Mouse (Mus musculus): ENCODE results near the gene Hnrnpll.
A peak's percentile ranks its signal among the peaks of the same experiment; 100 is the strongest.
"Not testable (repeated sequence)": the region's sequence is repeated elsewhere in the genome, so short reads cannot be mapped to it uniquely, and the experiment has no call there.

Gene Hnrnpll

DNA sequence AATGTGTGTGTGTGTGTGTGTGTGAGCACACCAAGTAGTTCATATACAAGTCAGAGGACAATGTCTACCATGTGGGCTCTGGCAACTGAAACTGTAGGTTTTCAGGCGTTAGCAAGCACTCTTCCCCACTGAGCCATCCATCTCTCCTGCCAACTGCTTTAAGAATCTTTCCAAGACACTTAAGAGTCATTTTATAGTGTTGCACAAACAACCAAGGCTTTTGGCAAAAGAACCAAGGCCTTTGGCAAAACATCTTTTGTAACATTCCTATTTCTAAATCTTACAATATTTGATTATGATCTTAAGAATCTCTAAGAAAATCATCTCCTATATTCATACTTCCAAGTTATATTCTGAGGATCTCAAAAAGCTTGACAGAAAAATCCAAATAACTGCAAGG is 2.4 kb downstream of the Hnrnpll start:
- DNase-seq (ENCODE audit: low spot score) = no peak

DNA sequence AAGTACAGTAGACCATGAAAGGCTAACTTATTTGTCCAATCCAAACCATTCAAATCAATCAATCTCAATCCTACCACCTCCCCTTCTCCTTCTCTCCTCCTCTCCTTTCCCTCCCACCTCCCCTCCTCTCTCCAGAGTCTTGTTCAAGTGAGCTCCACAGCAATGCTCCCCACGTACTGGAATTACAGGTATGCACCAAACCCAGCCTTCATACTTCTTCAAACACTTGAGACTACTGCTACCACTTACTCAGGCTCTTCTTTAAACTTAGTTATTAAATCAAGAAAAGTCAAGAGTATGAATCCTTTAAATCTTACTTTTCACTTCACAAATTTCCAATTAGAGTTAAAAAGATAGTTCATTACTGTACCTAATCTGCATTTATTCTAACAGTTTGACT is 3.6 kb downstream of the Hnrnpll start:
- no peak for DNase-seq (ENCODE audit: low spot score)

DNA sequence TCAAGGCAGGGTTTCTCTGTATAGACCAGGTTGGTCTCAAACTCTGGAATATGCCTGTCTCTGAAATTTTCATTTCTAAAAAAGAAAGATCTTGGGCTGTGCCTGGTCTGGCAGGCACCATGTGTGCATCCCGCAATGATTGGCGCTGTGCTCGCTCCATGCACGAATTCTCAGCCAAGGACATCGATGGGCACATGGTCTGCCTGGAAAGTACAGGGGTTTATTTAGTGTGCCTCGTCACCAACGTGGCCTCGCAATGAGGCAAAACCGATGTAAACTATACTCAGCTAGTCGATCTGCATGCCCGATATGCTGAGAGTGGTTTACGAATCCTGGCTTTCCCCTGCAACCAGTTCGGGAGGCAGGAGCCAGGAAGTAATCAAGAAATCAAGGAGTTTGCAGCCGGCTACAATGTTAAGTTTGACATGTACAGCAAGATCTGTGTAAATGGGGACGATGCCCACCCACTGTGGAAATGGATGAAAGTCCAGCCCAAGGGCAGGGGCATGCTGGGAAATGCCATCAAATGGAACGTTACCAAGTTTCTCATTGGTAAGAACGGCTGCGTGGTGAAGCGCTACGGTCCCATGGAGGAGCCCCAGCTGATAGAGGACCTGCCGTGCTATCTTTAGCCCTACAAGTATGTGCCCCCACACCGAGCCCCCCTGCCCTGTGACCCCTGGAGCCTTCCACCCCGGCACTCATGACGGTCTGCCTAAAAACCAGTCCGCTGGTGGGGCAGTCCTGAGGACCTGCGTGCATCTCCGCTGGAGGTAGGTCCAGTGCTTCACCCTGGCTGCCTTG is 8.0 kb downstream of the Hnrnpll start:
- peak; percentile 12 for DNase-seq (ENCODE audit: low spot score)

DNA sequence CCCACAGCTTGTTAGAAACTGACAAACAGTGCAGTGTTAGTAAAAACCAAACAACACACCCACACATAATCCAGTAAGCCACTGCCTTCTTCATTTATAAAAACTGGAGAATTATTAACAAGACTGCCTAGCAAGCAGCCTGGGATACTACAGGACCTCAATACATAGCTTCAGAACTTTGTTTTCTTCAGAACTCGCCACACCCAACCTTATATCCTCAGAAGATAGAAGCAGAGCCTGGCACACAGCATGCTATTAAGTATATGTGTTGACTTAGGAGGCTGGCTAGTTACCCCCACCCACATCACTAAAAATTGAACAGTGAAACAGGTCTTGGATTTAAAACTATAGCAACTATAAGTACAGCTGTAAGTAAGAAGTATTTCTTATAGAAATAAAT is 10.5 kb downstream of the Hnrnpll start:
- no peak for DNase-seq (ENCODE audit: low spot score)

DNA sequence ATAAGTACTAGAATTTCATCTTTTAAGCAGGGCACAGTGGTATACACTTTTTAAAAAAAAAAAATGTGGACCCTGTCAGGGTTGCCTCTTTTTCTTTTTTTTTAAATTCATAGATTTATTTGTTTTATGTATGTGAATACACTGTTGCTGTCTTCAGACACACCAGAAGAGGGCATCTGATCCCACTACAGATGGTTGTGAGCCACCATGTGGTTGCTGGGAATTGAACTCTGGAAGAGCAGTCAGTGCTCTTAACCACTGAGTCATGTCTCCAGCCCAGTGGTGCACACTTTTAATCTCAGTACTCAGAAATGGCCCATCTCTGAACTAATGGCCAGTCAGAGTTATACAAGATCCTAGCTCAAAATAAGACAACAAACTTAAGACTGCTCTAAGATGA is 12.8 kb downstream of the Hnrnpll start:
- DNase-seq (ENCODE audit: low spot score) = not testable (repeated sequence)

DNA sequence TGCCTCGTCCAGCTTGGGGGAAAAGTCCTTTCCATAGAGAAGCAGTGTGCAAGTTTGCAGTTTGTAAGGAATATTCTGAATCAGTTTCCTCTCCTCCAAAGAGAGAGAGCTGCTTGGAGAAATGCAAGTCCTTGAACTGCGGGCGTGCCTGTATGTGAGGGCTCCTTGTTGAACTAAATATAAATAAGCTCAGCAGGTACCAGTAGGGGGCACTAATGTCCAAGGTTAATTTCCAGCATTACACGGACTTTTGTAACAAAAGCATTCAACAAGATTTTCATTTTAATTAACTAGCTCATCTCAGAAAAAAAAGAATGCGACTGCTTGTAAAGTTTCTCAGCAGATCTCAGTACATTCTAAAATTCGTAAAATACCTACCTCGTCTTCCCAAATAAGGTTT is 13.9 kb downstream of the Hnrnpll start:
- no peak for DNase-seq (ENCODE audit: low spot score)

DNA sequence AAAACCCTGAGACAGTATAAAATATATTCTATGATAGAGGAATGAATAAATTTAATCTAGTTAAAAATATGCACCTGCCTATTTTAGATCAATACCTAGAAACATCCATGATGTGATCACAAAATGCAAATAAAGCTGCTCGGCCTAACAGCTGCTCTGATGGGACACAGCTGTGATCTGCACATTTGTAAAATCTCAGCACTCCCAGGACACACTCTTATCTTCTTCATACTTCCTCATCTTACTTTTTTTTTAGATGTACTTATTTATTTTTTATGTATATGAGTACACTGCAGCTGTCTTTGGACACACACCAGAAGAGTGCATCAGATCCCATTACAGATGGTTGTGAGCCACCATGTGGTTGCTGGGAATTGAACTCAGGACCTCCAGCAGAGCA is 20.4 kb downstream of the Hnrnpll start:
- no peak for DNase-seq (ENCODE audit: low spot score)

DNA sequence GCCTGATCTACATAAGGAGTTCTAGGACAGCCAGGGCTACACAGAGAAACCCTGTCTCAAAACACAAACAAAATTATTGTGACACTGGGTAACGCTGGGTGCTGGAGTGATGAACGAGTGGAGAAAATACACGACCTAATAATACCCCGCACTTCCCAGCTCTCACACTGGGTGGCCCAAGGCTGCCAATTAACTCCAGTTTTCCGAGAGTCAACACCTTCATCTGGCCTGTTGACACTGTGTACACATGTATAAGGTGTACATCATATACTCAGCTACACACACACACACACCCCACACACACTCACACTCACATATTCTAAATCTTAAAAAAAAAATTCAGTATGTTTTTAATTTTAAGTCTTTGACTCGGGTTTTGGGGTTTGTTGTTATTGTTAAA is 33.5 kb downstream of the Hnrnpll start:
- DNase-seq (ENCODE audit: low spot score) = no peak

DNA sequence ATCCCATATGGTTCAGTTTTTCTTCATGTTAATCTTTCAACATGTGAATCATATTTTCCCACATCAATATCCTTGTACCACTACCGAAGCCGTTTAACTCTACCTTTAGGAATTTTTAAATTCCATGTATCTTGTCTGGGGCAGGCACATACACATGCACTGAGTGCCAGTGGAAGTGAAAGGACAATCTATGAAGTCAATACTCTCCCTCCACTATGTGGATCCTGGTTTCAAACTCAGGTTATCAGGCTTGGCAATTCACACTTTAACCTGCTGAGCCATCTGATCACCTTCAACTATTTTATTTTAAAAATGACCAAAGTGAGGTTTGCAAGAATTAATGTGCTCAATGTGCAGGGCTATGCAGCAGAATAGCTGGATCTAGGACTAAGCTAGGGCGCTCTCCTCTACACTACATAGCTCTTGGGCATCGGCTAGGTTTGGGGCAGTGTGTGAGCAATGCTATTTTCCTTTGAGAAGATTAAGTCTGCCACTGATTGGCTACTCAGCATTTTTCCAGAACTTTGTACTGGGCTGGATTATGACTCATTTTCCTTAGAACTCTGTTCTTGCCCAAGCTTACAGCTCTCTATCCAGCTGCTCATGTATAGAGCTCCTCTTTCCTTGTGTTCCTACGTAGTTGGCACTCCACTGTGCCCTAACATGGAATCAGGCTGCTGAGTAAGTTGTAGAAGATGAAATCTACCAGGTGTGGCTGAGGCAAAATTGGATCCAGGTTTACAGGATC is 35.8 kb downstream of the Hnrnpll start:
- no peak for DNase-seq (ENCODE audit: low spot score)

DNA sequence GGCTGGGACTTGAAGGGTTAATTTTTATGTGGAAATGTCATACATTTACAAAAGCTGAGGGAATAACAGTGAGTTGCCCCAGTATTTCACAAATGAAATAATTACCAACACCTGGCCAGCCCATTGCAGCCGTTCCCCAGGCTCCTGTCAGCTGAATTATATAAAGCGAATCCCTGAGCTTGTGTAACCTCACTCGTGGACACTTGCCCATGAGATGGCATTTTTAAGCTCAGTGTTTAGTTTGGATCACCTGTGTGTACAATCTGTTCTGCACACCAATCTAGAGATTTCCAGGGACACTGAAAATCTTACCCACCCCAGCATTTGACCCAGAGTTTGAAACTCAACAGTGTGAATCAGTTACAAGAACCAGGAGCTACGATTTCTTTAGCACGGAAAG is 40.0 kb downstream of the Hnrnpll start:
- DNase-seq (ENCODE audit: low spot score) = no peak

DNA sequence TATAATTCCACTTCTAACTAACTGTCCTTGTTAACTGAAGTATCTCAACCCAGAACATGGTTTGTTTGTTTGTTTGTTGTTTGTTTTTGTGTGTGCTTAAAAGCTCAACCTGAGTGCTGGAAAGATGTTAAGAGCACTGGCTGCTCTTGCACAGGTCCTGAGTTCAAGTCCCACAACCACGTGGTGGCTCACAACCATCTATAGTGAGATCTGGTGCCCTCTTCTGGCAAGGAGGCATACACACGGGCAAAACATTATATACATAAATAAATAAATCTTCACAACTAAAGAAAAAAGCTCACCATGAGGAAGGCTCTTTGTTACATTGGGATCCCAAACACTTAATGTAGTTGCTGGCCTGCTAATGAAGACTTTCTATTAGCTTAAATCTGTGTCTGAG is 41.6 kb downstream of the Hnrnpll start:
- no peak for DNase-seq (ENCODE audit: low spot score)

DNA sequence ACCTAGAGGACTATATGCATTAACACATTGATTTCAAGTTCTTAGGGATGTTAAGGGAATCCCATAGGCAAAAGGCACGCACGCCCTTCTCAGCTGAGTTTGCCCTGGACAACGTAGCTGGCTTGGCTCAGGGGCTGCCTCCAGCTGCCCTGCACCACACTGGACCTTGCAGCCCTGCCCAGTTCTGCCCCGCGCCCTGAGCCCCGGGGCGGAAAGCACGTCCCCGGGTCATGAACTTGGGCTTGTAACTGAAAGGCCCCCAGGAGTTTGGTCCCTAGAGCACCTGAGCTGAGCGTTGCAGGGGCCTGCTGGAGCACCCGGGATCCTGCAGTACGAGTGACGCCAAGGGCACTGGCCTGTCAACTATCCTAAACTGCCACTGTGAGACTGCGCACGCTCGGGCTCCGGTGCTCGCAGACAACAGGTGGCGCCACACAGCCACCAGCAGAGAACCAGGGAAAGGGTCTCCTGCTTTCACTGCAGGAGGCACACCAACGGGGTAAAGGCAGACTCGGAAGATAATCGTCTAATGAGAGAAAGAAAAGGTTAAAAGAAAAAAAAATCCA is 43.1 kb downstream of the Hnrnpll start:
- no peak for DNase-seq (ENCODE audit: low spot score)

DNA sequence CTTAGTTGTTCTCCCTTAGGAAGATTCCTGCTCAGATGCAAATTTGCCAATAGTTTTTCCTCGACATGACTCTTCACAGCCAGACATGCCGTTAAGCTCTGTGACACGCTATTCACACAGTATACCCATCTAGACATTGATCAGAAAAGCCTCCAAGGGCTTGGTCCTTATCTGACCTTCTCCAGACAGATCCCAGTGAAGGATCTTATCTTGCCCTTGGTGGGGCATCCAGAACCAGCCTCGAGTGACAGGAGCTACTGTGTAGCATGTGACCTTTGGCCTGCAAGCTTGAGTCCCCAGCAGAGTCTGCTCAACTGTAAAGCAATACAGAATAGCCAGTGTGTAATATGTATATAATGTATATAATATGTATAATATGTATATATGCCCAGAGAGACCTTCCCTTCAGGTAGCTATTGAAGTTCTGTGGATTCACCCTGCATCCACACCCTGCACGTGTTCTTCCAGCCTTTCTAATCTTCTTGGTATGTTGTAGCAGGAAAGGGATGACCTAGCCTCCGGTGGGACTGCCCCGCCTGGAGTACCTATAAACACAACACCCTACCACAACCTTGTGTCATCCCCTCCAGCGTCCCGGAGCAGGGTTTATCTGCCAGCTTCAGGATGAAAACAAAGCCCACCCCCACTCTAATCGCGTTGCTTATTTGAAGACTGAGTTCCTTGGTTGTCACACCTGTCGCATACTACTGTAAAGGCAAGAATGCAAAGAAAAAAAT is 43.7 kb downstream of the Hnrnpll start:
- DNase-seq (ENCODE audit: low spot score) = no peak

DNA sequence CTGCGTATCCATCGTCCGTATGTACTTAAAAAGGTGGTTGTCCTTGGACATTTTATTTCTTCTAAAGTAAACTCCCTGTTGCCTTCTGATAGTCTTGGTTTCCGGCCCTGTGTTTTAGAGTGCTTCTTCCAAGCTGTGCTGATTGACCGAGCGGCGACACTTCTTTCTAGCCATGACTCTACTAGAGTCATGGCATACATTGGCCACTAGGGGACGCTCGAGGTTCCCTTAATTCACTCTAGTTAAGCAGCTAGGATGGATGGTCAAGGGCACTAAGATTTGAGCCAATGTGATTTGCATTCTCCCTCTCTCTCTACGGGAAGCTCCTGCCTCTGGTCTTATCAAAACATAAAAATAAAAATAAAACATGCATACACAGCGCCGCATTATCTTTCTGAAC is 44.7 kb downstream of the Hnrnpll start:
- peak; percentile 66 for DNase-seq (ENCODE audit: low spot score)

DNA sequence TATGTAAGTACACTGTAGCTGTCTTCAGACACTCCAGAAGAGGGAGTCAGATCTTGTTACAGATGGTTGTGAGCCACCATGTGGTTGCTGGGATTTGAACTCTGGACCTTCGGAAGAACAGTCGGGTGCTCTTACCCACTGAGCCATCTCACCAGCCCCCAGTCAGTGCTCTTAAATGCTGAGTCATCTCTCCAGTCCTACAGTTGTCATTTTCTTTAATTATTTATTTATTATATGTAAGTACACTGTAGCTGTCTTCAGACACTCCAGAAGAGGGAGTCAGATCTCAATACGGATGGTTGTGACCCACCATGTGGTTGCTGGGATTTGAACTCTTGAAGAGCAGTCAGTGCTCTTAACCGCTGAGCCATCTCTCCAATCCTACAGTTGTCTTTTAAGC is 45.7 kb downstream of the Hnrnpll start:
- not testable (repeated sequence) for DNase-seq (ENCODE audit: low spot score)

DNA sequence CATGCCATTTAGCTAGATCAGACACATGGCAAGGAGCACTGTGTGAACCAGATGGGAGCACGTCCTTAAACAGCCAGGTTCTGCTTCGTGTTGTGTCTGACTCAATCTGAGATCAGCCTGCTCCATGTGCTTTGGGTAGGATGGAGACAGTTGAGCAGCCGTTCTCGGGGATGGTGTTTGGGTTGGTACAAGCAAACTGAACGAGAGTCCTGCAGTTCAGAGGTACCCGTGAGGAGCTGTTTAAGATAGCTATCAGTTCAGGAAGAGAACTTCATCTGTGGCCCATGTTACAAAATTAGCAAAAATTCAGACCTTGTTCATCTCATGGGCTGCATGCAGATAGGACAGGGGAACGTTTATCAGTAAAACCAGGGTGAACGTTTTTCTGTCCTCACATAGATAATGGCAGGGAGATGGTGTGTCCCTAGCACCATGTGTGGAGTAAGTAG is 47.7 kb downstream of the Hnrnpll start:
- DNase-seq (ENCODE audit: low spot score) = no peak

DNA sequence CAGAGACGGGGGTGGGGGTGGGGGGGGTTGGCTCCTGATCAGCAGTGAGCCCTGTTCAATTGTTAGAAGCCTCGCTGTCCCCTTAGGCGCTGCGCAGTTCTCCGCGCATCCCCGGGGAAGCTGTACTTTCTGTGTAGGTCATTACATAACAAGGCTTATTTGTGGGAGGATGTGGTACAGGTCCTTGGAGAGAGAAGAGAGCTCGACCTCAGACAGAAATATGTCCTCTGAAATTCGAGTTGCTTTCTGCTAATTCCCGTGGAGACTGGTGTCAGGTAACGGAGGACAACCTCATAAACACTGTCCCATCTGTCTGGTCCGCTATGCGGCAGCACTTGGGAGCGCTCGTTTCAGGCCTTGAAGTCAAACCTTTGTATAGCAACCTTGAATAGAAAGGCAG is 52.2 kb downstream of the Hnrnpll start:
- DNase-seq (ENCODE audit: low spot score) = no peak

DNA sequence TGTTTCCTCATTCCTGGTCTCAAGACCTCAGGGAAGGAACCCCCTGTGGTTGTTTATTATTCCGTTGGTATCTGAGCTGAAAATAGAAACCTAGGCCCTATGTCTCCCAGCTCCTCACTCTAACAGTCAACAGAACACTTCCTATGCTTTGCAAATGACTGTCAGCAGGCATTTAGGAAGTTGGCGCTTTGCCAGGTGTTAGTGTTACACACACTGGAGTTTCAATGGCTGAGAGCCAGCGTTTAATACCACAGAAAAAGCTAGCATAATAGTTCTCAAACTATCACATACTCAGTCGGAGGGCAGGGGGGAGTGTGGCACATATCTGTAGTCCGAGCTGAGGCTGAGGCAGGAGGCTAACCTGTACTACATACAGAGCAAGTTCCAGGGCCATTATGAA is 53.3 kb downstream of the Hnrnpll start:
- DNase-seq (ENCODE audit: low spot score) = peak; percentile 26

DNA sequence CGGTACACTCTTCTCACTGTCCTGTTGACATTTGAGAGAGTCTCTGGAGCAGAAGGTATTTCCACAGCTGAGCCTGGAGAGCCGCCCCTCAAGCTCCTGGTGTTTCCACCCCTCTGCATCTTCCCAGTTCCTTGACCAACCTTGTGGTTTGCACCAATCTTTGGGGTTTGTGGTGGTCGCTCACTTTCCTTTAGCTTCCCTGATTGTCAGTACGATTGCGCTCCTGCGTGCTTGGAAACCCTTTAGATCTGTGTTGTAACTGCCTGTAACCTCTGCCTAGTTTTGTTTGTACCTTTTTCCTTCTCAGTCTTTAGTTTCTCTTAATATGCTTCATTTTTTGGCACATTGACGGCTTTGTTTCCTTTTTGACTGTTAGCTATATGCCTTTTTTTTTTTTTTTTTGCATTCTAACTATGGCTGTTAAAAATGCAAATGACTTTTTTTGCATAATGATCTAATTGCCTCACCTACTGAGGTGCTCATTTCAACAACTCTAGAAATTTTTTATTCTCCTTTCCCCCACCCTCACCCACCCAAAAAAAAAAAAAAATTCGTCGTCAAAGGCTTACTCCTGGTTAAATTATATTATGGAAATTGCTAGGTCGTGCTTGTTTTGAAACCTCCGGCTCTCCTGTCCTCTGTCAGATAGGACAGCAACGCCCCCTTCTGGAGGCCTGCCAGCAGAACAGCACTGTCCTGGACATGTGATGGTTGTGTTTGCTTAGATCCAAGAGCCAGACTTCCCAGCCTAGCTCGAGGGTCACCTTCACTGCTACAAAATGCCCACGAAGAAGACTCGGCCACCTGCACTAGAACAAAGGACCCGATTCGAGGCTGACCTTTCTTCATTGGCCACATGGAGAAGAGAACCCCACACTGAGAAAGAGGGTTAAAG is 57.5 kb downstream of the Hnrnpll start:
- DNase-seq (ENCODE audit: low spot score) = peak; percentile 69

DNA sequence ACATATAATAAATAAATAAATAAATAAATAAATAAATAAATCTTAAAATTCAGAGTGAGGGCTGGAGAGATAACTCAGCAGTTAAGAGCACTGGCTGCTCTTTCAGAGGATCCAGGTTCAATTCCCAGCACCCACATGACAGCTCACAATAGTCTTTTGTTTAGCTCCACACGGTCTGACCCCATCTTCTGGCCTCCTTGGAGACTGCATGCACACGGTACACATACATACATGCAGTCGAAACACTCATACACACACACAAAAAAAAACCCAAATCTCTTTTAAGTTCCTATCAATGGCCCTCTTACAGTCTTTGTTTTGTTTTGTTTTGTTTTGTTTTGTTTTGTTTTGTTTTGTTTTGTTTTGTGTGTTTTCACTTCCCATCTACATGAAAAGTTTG is 58.3 kb downstream of the Hnrnpll start:
- not testable (repeated sequence) for DNase-seq (ENCODE audit: low spot score)

DNA sequence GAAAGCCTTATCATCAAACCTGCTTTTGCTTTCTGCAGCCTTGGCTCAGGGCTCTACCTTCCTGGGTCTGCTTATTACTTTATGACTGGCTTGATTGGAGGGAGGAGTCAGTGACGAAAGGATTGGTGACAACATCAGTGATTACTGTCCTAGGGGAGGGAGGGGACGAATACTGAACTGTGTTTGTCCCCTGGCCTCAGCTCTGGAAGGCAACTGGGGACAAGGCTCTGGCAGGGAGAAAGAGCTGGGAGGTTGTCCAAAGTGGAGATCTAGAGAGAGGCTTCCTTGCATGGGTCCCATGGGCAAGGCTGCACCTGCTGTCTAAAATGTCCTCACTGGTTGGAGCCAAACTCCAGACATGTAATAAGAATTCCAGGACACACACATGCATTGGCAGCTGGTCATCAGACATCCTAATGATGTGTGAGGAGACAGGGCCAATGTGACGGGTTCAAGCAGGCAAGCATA is 59.7 kb downstream of the Hnrnpll start:
- DNase-seq (ENCODE audit: low spot score) = no peak

All from testis, postnatal 14 days (tissue).